Mouse (Mus musculus) erythroblast, embryonic 14.5 days (primary cell): ENCODE results near the gene Tob2.

Experiments used
- GATA1 ChIP-seq: IDR thresholded peaks from 2 replicates; pipeline ENCODE4 v1.6.1; 2012; ENCODE audit warnings: low read length, inconsistent platforms, mixed read lengths
- TAL1 ChIP-seq: IDR thresholded peaks from 3 replicates; pipeline ENCODE4 v1.6.1; 2012; ENCODE audit warnings: low read length, inconsistent platforms, mixed read lengths

GRCm38 (mm10) chr15:81822631-81823030 is 36.0 kb downstream of the Tob2 start:
- TF ChIP-seq GATA1 (no peak), TAL1 (no peak)
